Mouse (Mus musculus) skeletal muscle tissue, adult 2 months (tissue): ENCODE data around the gene Ciz1.

Source experiments
- DNase-seq: peaks from one replicate; pipeline ENCODE4 v3.0.0-alpha.2; 2012; ENCODE audit warnings: low read depth, low spot score

The Ciz1 gene

GRCm38 (mm10) chr2:32376963-32377362 lies 24.8 kb downstream of the Ciz1 start:
- no peak for DNase-seq

GRCm38 (mm10) chr2:32380001-32380500 lies 27.9 kb downstream of the Ciz1 start:
- DNase-seq = no peak

GRCm38 (mm10) chr2:32381141-32381774 lies 29.1 kb downstream of the Ciz1 start:
- no peak for DNase-seq

- peak; percentile 91 for DNase-seq
Observed at GRCm38 (mm10) chr2:32381775-32382223, 29.7 kb downstream of the Ciz1 start, which contains the start of gene 1110008P14Rik. 1110008P14Rik (minus strand) TSS chr2:32381938.

- DNase-seq = no peak
Observed at GRCm38 (mm10) chr2:32382689-32383088, 30.6 kb downstream of the Ciz1 start.

GRCm38 (mm10) chr2:32387706-32388490 lies 35.8 kb downstream of the Ciz1 start, which contains the start of gene Lcn2:
Lcn2 (minus strand) TSS chr2:32388252.
- no peak for DNase-seq

- DNase-seq = no peak
Observed at GRCm38 (mm10) chr2:32389157-32389556, 37.0 kb downstream of the Ciz1 start.

- no peak for DNase-seq
Observed at GRCm38 (mm10) chr2:32390871-32391270, 38.7 kb downstream of the Ciz1 start.

GRCm38 (mm10) chr2:32392063-32392462 lies 39.9 kb downstream of the Ciz1 start:
- DNase-seq = no peak

GRCm38 (mm10) chr2:32394973-32395372 lies 42.8 kb downstream of the Ciz1 start:
- no peak for DNase-seq

- DNase-seq = peak; percentile 77
Observed at GRCm38 (mm10) chr2:32395484-32395945, 43.4 kb downstream of the Ciz1 start, which contains the start of gene Ptges2. Ptges2 (plus strand) TSS chr2:32395896.

- peak; percentile 88 for DNase-seq
Observed at GRCm38 (mm10) chr2:32395946-32396621, 44.0 kb downstream of the Ciz1 start.

GRCm38 (mm10) chr2:32396695-32397094 lies 44.6 kb downstream of the Ciz1 start:
- DNase-seq = no peak

GRCm38 (mm10) chr2:32404663-32405062 lies 52.5 kb downstream of the Ciz1 start:
- DNase-seq = peak; percentile 93

- no peak for DNase-seq
Observed at GRCm38 (mm10) chr2:32407144-32407824, 55.2 kb downstream of the Ciz1 start.

GRCm38 (mm10) chr2:32408429-32409424 lies 56.6 kb downstream of the Ciz1 start:
- no peak for DNase-seq

GRCm38 (mm10) chr2:32411407-32411806 lies 59.3 kb downstream of the Ciz1 start:
- DNase-seq = no peak

- DNase-seq = no peak
Observed at GRCm38 (mm10) chr2:32412742-32413531, 60.8 kb downstream of the Ciz1 start.

GRCm38 (mm10) chr2:32413936-32414335 lies 61.8 kb downstream of the Ciz1 start:
- DNase-seq = no peak
